Mouse (Mus musculus): ENCODE results near the gene Pknox2.

The Pknox2 gene

GRCm38 (mm10) chr9:37008090-37008489, 139.1 kb downstream of the Pknox2 start:
- ATAC-seq (ENCODE audit: insufficient number of reproducible peaks, low FRiP score, low TSS enrichment), result no peak

- 0 out of 2 replicates have a peak, but pooled peaks have one; percentile 17 for ATAC-seq (ENCODE audit: insufficient number of reproducible peaks, low FRiP score, low TSS enrichment)
Measured at GRCm38 (mm10) chr9:37004676-37005075, 142.5 kb downstream of the Pknox2 start.

- no peak for ATAC-seq (ENCODE audit: insufficient number of reproducible peaks, low FRiP score, low TSS enrichment)
Measured at GRCm38 (mm10) chr9:37001935-37002535, 145.2 kb downstream of the Pknox2 start.

DNA sequence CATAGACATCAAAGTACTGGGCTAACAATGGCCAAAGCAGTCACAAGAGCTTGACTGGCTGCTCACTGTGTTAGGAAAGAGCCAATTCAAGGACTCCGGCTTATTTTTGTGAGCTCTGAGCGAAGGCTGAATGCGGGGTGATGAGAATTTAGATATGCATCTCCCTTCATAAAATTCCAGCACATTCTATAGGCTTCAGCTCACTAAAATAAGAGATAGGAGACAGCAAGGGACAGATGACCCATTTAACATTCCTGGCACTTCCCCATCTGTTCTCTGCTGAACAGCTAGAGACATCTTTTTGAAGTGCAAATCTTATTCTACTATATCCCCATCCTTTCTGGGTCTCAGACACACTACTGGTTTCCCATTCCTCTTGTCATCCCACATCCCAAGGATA, 147.8 kb downstream of the Pknox2 start:
- ATAC-seq (ENCODE audit: insufficient number of reproducible peaks, low FRiP score, low TSS enrichment), result no peak

- ATAC-seq (ENCODE audit: insufficient number of reproducible peaks, low FRiP score, low TSS enrichment), result no peak
Measured at GRCm38 (mm10) chr9:36990626-36991368, 156.4 kb downstream of the Pknox2 start.

DNA sequence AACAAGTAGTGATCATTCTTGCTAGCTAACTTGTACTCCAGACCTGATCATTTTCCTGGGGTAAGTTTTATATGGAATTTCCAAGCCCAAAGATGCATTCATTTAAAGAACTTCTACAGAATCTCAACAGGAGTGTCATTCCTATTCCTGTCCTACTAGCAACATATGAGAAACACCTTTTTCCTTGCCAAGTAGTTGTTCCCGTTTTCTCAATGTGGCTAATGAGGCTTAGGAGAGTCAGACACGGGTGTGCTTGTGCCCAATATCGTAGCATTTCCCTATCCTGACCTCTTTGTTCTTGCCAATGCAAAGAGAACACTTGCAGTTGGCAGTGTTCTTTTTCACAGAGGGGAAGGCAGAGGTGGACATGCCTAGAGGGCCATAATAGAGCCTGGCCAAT, 157.2 kb downstream of the Pknox2 start:
- no peak for ATAC-seq (ENCODE audit: insufficient number of reproducible peaks, low FRiP score, low TSS enrichment)

DNA sequence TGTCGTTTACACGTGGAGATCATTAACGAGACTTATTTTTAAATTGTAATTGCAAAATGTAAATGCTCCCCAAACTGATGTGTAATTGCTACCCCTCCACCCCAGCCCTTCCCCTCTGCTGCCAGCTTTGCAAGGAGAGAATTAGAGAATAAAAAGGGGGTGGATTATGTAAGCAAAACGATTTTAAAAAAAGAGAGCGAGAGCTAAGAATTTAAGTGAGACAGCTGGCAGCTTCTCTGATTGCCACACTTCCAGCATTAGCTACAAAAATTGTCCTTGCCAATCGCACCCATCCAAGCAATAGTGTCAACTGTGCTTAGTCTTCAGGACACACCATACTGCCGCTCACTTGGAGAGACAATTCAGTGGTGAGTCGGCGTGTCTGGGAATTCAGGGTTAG, 162.0 kb downstream of the Pknox2 start:
- no peak for ATAC-seq (ENCODE audit: insufficient number of reproducible peaks, low FRiP score, low TSS enrichment)

DNA sequence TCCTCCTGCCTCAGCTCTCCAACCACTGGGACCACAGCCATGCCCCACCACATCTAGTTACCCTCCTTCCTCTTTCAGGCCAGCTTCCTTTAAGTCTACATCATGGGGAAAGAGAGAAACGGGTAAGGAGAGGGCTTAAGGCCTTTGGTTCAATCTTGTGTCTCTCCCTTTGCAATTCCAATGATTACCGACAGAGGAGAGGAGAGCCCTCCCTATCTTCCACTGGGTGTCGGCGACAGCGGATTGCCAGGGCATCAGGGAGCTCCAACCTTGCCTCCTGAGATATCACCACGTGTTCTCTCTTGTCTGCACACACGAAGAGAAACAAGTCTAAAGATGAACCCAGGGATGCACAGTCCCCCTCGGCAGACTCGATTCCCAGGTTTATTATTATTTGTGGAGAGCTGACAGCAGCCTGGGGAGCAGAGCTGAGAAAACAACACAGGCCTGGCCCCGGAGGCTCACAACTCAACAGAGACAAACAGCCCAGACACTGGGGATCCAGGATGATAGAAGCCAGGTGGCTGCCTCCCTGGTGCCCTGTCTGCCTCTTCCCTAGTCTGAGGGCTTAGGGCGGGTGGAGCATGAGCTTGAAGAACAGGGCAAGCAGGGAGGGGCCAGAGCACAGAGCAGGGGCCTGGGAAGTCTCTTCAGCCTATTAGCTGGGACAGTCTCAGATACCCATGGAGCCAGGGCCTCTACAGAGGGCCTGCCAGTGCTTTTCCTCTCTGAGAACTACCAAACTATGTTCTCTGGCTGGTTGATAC, 170.4 kb downstream of the Pknox2 start:
- ATAC-seq (ENCODE audit: insufficient number of reproducible peaks, low FRiP score, low TSS enrichment), result no peak

- no peak for ATAC-seq (ENCODE audit: insufficient number of reproducible peaks, low FRiP score, low TSS enrichment)
Measured at GRCm38 (mm10) chr9:36973486-36974227, 173.6 kb downstream of the Pknox2 start.

DNA sequence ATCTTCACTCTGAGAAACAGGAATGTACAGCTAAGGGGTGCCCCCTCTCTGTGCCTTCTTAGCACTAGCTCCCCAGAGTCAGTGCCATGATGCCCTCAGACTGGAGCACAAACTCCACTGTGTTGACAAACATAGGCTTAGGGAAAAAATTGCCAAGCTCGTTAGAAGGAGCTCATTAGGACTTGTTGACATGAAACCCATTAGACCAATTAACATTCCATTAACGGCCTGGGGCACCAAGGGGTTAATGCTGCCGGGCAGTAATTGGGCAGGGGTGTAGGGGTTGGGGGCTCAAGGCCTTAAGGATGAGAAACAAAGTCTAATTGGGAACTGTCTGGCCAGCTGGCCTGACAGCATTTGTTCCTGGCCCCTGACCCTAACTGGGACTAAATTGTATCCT, 175.1 kb downstream of the Pknox2 start:
- ATAC-seq (ENCODE audit: insufficient number of reproducible peaks, low FRiP score, low TSS enrichment), result no peak

- ATAC-seq (ENCODE audit: insufficient number of reproducible peaks, low FRiP score, low TSS enrichment), result no peak
Measured at GRCm38 (mm10) chr9:36971066-36971465, 176.1 kb downstream of the Pknox2 start.

GRCm38 (mm10) chr9:36970651-36971050, 176.6 kb downstream of the Pknox2 start:
- no peak for ATAC-seq (ENCODE audit: insufficient number of reproducible peaks, low FRiP score, low TSS enrichment)

DNA sequence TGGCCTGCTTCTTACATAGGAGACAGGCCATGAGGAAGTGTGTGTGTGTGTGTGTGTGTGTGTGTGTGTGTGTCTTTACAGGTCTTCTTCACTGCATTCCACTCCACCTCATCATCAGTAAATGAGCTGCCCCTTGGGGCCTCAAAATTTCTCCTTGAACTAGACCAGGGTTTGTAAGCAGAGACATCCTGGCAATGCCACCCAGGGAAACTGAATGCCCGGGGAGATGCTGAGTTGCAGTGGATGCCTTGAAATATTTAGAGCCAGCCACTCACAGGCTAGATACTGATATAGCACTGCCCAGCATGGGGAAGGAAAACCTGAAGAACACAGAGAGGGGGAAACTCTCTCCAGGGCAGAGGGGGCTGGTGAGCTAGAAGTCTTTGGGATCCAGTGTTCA, 178.1 kb downstream of the Pknox2 start:
- 0 out of 2 replicates have a peak, but pooled peaks have one; percentile 7 for ATAC-seq (ENCODE audit: insufficient number of reproducible peaks, low FRiP score, low TSS enrichment)

- peak; percentile 36; the same call in 1 of the 2 replicates for ATAC-seq (ENCODE audit: insufficient number of reproducible peaks, low FRiP score, low TSS enrichment)
Measured at GRCm38 (mm10) chr9:36968713-36969112, 178.5 kb downstream of the Pknox2 start.

- ATAC-seq (ENCODE audit: insufficient number of reproducible peaks, low FRiP score, low TSS enrichment), result no peak
Measured at GRCm38 (mm10) chr9:36968236-36968635, 179.0 kb downstream of the Pknox2 start.

- no peak for ATAC-seq (ENCODE audit: insufficient number of reproducible peaks, low FRiP score, low TSS enrichment)
Measured at GRCm38 (mm10) chr9:36965720-36966119, 181.5 kb downstream of the Pknox2 start.

DNA sequence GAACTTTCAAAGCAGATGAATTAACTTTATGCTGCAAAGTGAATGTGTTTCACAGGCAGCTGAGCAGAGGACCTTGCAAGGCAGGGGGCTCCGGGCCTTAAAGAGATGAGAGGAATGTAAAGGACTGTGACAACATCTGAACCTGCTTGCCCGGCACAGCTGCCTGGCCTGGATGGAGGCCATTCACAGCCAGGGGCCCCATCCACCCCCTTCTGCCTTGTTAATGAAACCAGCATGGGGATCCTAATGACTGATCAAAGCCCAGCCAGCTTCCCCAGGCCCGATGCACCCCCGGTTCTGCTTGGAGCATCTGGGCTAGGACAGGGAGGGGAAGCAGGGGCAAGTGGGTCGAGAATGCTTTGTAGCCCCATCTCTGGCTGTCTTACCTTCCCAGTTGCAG, 183.0 kb downstream of the Pknox2 start:
- ATAC-seq (ENCODE audit: insufficient number of reproducible peaks, low FRiP score, low TSS enrichment), result no peak

GRCm38 (mm10) chr9:36963512-36963911, 183.7 kb downstream of the Pknox2 start:
- no peak for ATAC-seq (ENCODE audit: insufficient number of reproducible peaks, low FRiP score, low TSS enrichment)

DNA sequence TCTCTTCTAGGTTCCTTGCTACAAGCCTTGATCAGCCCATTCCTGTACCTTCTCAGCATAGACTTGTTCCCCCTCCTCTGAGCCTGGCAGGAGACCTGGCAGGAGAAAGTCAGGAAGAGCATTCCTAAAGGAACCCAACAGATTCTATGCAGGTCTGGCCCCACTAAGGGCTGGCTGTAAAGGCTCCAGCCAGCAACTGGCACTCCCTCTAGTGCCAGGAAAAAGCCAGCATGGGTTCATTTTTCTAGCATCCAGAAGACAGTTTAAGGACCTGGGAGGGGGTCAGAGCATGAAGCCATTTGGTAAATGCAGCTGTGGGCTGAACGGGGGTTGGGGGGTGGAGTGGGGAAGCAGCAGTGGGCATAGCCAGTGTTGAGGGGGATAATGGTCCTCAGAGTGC, 185.3 kb downstream of the Pknox2 start:
- ATAC-seq (ENCODE audit: insufficient number of reproducible peaks, low FRiP score, low TSS enrichment), result no peak

GRCm38 (mm10) chr9:36961153-36961552, 186.1 kb downstream of the Pknox2 start:
- ATAC-seq (ENCODE audit: insufficient number of reproducible peaks, low FRiP score, low TSS enrichment), result no peak

GRCm38 (mm10) chr9:36951133-36951484, 196.1 kb downstream of the Pknox2 start:
- ATAC-seq (ENCODE audit: insufficient number of reproducible peaks, low FRiP score, low TSS enrichment), result no peak
